Mouse (Mus musculus) liver, embryonic 14.5 days (tissue): ENCODE measurements around the gene Map7.

Experiments
- CTCF ChIP-seq: IDR thresholded peaks from 2 replicates; pipeline ENCODE4 v1.5.1; 2016; ENCODE audit warnings: antibody characterized with exemption, low read depth, control low read depth
- EP300 ChIP-seq: IDR thresholded peaks from 2 replicates; pipeline ENCODE4 v1.6.1; 2016; ENCODE audit warnings: antibody characterized with exemption, low read depth

- TF ChIP-seq EP300 (no peak), CTCF (no peak)
These were observed 87.4 kb downstream of the Map7 start for GRCm38 (mm10) chr10:20235656-20236055.
